Mouse (Mus musculus): ENCODE results near the gene Fyn.
A peak's percentile ranks its signal among the peaks of the same experiment; 100 is the strongest.

The Fyn gene

DNA sequence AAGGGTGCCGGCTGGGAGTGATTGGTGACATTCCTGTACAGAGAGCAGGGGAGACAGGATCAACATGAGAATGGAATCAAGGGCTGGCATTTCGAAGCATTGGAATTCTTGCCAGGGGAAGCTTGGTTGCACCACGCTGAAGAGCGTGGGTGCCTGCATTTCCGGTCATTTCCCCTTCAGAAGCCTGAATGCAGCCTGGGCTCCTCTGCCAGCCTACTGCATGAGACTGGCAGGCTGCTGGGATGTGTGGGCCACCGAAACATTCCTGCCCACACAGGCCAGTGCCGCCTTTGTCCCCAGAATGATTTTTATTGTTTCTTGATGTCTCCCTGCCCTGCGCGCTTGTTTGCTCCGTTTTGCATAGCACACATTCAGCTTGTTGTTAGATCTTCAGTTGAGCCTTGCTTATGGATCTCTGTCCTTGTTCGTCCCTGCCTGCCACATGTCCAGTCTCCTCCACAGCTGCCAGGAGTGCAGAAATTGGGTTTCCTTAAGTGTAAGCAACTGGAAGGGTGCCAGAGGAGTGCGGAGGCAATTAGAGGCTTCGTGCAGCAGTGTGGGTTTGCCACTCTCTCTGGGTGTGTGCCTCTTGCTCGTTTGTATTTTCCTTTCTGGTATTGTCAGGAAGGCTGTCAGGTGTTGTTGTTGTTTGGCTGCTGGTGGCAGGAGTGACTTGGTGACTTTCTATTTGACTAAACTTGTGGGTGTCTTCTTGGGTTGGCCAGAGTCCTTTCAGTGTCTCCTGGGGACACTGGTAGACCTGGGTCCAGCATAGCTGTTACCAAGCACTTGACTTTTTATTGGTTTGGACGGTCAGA is 103.3 kb downstream of the Fyn start:
- peak; percentile 44 for DNase-seq (ENCODE audit: low spot score)

DNA sequence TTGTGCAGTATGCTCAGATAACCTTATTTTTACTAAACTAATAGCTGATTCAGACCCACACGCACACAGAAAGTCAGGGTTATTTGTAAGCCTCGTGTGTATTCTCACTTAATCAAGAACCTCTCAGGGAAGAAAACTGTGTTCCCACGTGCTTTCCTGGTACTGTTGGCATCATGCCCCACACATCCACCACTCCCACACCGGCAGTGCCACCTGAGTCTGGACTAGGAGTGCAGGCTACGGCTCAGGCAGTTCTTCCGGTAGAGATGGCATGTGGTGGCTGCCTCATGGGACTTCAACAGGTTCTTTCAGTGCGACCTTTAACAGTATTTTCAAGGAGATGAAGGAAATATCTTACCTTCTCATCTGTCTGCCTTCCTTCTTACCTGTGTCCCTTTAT is 104.3 kb downstream of the Fyn start:
- DNase-seq (ENCODE audit: low spot score), result no peak

DNA sequence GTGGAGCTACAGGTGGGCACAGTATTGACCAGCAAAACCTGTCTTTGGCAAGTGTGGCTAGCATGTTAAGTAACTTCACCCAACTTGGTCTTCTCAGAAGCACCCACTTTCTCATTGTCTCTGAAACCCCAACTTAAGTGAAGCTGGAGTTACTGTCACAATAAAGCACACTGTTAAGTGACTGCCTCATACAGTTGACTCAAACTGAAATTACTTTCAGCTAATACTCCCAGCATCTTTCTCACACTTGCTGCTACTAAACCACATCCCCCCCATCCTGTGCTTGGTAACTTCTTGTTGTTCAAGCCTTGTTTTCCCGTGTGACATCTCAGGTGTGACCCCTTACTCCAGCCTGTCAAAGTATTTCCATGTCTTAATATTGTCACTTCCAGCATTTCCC is 110.7 kb downstream of the Fyn start:
- DNase-seq (ENCODE audit: low spot score), result no peak

DNA sequence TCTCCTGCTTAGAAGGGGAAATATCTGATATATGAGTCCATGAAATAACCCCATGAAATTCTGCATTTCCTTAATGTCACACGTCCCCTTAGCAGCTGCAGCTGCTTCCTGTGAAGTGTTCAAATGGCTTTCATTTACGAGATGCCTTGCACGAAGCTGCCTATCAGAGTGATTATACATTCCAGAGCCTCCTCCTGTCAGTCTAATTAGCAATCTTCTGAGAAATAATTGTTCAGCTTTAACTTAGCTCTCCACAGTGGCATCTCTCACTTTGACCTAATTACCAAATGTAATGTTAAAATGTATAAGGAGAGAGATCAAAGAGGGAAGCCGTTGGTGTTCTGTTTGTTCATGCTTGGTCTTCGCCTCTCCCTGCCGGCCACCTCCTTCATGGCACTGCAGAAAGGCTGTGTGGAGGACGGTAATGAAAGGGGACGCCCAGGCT is 115.7 kb downstream of the Fyn start:
- no peak for DNase-seq (ENCODE audit: low spot score)

DNA sequence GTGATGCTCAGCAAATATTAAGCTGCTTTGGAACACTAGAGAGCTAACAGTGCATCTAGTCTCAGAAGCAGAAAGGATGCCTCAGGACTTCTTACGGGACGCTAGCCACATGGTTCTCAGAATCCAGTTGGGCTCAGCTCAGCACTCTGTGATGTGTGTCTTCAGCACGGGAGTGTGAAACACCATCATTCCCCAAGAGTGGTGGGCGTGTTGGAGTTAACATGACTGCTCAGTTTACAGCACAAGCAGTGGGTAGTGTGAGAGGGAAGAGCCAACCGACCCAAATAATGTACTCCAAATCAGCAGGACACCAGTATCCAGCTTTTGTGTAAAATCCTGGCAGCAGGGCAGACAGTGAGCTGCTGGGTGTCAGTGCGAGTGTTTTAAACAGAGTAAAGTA is 116.2 kb downstream of the Fyn start:
- DNase-seq (ENCODE audit: low spot score), result no peak

DNA sequence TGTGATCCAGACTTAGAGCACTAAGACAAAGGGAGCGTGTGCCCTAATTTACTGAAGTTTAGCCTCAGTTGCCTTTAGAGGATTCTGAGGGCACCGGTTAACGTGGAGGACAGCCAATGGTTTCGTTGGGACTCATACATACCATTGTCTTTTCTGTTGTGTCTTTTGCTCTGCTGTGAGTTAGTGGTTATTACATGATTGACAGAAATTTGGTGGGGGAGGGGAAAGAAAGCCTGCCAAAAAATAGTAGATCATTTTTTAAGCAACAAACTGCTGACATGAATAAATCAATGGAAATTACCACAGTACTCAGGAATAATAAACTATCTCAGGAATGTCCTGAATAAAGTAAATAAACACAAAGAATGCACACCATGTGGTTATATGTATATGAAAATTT is 117.3 kb downstream of the Fyn start:
- DNase-seq (ENCODE audit: low spot score), result no peak

DNA sequence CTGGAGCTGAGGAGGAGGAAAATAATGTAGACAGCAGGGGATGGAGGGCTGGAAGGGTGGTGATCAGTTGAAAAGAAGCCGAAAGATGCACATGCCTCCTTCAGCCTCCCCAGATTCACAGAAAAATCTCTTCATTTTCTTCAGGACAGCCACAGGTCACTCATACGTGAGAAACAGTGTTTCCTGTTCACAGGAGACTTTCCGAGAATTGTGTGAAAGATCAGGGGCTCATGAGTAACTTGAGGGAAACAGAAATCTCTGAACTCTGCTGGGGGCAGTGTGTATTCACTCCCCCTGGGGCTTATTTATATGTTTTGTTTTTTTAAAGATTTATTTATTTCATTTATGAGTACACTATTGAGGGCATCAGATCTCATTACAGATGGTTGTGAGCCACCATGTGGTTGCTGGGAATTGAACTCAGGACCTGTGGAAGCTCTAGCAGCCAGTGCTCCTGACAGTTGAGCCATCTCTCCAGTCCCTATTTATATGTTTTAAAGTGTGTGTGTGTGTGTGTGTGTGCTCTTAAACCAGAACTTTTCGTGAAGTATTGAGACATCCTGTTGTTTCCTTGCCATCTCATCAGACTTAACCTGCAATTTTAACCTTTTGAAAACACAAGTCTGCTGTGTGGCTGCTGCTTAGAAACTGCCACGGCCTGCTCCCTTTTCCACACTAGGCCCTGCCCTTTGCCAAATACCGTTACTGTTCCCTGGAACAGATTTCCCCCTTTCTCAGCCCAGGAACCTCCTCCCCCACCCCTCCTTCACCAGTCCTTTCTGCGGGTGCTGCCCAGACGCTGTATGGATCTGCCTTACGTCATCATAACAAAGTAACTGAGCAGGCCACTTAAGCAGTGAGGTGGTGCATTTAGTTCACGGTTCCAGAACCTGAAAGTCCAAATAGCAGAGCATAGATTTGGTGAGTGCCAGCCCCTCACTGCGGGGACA is 118.1 kb downstream of the Fyn start:
- DNase-seq (ENCODE audit: low spot score), result no peak

DNA sequence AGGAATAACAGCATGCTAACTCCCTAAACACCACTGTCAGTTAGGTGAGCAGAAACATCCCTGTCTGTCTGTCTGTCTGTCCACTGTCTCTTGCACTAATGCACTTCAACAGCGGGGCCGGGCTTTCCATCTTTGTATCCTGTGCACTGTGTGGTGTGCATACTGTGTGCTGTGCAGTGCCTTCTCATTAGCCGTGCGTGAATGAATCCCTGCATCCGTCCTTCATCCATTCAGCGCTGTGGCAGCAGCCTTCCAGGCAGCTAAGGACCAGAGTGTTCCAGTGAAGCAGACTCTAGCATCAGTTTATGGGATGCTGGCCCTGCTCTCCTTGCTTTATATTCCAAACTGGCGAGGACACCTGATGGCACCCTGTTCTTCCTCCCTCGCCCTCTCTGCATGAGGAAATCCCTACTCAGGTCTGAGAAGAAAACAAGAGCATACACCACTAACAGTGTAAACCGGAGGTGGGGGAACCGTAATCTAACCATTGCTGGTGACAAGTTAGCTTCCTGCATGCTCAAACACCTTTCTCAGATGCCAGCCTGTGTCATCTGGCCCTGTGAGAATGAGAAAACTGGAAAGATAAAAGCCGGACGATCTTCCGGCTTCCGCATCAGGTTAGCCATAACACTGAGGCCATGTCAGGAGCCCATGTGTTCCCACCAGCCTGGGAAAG is 119.2 kb downstream of the Fyn start:
- DNase-seq (ENCODE audit: low spot score), result no peak

DNA sequence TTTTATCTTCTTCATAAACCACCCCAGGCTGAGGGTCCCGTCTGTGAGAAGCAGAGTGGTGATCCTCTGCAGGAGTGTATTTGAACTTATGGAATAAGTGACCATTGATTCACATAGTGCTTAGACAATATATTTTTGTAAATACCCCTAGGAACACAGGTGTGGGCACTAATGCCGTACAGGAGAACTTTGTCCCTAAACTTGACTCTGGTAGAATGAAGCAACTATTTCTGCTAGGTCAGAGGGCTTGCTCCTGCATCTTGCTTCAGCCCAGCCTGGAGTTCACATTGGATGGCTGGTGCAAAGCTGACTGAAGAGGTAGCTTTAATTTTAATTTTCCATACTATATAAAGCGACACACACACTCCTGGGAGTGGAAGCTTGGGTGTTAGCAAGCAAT is 119.9 kb downstream of the Fyn start:
- no peak for DNase-seq (ENCODE audit: low spot score)

DNA sequence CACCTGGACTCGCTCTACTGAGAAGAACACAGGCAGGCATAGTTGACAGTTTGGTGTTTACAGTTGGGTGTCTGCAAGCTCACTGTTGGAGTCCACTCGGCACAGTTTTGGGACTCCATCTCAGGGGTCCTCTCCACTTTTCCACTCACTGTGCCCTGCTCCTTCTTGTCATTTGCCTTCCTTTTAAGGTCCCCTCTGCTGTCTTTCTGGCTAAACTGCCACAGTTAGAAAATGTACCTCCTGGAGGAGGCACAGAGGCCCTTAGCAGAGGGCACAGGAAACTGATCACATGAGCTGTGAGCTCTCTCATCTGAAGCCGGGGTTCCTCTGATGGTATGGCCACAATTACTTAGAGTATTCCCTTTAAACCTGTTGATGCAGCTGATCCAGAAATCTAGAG is 120.3 kb downstream of the Fyn start:
- no peak for DNase-seq (ENCODE audit: low spot score)

DNA sequence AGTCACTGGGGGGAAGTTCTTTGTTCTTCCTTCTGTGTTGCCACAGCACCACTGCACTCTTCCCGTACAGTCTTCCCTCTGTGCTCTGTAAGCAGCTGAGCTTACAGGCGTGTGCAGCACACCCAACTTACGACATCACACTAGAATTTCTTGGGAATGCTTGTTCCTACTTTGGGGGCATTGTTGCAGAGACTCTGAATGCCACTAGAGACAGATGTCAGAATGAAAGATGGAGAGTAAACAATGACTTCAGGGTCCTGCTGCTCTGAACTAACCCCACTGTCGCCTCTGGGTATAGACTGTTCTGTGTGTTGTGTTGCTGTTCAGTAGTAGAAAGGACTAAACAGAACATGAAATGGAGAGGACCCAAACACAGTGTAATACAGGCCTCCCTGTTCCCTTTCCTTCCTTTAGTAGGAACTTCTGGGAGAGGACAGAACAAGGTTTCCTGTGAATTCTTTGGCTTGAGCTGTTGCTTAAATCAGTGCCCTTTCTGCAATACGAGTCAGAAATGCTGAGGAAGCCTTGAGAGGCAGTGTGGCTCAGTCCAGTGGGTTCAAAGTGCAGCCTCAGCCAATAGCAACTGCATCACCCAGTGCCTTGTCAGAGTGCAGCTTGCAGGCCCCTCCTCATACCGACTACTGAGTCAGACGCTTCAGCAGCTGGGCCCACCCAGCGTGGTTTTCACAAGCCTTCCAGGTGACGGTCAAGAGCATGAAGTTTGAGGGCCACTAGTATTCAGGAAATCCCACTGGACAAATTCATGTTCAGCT is 121.9 kb downstream of the Fyn start:
- DNase-seq (ENCODE audit: low spot score), result no peak

DNA sequence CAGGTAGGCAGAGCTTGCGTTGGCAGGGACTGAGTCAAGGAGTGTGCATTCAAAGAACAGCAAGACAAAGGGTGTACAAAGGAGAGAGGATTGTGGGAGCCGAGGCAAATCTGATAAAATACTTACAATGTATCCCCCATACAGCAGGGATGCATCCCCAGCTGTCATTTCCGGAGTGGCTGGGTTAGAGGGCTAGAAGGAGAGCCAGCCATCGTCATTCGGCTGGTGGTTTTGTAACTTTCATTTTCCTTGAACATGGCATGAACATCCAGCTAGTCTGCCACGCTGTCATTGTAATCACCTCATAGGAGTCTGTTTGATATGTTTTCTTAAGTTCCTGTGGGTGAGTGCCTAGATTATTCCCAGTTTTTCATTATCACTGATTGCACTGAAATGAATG is 123.5 kb downstream of the Fyn start:
- DNase-seq (ENCODE audit: low spot score), result no peak

DNA sequence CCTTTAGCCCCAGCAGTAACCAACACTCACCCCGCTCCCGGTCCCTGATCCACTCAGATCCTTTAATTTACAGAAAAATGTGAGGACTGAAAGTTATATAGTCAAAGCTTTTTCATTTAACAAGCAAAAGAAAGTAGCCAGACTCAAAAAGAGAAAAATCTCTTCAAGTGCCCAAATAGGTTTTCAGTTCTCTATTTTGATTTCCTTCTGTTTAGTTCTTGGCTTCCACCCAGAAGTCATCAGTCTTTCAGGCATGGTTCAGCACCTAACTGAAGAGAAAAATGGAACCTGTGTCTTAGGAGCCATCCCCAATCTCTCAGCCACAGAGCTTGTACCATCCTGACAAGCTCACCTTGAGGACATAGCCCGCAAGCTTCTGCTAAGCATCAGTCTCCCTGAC is 124.4 kb downstream of the Fyn start:
- no peak for DNase-seq (ENCODE audit: low spot score)

DNA sequence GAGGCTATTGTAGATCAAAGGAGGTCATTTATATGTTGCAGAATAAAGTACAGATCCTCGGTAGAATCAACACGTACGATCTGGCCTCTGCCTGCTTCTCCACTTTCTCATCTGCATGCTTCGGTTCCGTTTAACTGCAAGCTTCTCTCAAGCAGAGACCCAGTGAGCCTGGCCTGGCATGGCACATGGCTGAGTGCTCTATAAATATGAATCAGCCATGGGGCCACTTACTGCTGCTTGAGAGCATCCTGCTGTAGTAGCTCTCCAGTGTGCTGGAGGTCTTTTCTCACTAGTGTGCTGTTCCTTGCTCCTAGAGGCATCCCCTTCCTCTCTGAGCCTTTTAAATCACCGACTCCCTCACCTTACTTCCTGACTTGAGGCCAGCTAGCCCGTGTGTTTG is 130.0 kb downstream of the Fyn start:
- DNase-seq (ENCODE audit: low spot score), result no peak

DNA sequence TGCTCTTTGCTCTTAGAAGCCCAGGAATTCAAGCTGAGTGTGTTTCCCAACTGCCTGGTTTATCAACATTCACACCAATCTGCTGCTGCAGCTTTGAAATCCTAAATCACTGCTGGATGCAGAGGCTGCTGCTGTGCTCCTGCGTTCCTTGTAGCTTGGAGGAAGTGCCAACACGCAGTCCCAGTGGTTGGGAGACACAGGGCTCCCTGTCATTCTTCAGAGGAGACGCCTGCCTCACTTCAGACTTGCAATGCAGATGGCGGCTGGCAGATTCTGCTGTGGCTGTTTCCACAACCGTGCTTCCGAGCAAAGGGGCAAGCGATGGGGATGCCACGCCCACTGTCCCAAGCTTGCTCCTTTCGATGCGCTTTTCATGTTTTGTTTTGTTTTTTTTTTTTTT is 132.9 kb downstream of the Fyn start:
- no peak for DNase-seq (ENCODE audit: low spot score)

DNA sequence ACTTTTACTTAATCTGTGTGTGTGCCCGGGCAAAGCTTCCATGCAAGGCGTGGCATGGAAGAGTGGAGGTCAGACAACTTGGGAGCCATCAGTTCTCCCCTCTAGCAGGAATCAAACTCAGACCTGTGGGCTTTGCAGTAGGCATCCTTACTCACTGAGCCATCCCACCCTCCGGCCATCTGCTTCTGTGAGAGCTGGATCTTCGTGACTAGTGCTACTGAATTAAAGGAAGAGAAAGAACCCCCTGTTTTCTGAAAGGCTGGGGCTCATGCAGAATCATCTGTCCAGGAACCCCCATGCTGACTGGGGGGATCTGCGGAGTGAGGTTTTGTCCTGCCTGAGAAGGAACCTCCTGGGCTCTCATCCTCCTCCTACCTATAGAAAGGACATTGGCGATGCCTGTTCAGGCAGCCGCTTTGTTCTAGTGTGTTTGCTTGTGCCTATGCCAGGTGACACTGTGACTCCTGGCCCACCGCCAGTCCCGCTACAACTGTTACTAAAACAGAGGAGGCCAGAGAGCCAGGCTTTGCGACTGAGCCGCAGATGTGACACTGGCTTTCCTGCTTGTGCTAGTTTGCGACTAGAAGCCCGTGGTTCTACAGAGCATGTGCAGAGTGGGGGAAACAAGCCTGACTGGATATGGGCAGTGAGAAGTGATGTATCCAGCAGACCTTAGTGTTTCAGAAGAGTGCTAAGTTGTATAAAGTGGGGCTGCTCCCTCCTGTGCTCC is 133.5 kb downstream of the Fyn start:
- peak; percentile 55 for DNase-seq (ENCODE audit: low spot score)

DNA sequence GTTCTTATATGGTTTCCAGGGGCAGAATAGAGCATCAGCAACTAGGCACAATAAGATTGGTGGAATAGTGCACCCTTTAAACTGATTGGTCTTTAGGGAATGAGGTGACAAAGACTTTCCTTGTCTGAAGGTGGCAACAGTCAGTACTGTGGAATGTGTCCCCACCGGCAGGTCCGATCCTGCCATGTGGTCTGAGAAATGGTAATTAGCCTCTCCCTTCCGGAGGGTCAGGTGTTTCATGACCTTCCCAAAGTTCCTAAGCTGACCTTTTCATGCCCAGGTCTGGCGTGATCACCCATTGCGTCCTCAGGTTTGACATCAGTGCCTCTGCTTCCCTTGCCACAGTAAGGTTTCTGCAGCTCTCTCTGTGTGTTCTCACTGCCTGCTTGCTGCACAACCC is 134.7 kb downstream of the Fyn start:
- DNase-seq (ENCODE audit: low spot score), result no peak

DNA sequence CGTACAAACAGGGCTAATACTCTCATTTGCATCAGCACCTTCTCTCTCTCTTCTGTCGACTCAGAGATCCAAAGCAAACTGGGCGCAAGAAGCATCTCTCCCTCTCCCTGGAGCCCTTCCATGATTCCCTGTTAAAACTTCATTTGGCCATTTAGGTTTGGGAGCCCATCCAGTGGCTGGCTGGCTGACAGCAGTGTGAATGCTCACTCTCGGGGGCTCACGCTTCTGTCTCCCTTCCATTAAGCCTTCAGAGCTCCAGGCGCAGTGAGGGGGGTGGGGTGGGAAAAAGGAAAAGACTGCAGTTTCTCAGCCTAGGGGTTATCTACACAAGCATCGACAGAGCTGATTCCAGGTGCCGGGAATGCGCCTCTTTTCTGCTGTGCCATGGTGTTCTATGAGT is 136.4 kb downstream of the Fyn start:
- no peak for DNase-seq (ENCODE audit: low spot score)

DNA sequence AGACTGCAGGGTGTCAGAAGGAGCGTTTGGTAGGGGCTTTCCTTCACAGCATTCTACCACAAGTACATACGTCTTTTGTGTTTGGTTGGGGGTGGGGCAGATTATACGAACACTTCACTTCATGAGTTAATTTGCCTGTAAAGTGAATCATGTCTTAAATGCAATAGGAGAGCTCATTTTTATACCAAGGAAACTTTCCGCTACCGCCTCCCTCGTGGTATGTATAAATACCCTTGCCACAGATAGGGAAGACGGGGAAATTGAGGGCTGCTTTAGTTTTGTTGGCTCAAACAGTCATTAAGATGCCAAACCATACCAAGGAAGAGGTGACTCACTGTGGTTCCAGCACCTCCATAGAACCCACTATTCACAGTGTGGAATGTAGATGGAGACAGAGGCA is 137.0 kb downstream of the Fyn start:
- DNase-seq (ENCODE audit: low spot score), result no peak

DNA sequence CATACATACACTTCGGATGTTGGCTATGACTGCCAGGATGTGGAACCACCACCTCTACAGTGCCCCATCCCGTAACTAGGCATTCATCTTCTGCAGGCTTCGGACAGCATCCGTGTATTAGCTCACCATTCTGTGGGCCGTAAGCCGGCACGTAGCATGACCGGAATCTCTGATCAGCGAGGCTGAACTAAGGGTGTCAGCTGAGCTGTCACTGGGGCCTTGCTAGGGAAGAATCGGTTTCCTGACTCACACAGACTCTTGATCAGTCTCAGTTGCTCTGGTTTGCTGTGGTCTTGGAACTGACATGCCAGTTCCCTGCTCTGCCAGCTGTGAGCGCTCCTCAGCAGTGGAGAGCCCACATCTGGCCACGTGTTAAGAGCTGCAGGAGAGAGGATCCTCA is 137.7 kb downstream of the Fyn start:
- DNase-seq (ENCODE audit: low spot score), result no peak

DNA sequence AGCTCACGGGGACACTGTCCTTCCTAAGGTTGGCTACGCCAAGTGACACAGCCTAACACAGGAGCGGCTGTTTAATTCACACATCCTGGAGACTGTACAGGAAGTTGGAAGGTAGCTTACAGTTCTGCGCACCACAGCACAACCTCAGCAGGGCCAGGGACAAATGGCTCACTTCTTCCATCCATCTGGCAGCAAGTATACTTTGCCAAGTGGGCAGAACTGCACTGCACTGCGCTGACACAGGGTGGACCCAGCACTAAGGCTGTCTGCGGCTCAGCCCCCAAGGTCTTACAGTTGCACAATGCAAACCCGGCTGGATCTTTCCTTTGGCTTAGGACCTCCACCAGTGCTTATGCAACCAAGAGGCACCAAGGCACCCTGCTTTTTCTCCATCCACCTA is 138.2 kb downstream of the Fyn start:
- DNase-seq (ENCODE audit: low spot score), result no peak
